Mouse (Mus musculus) ES-E14 (cell line): Measurements from ENCODE around the gene Usp15. TPM values are rescaled to one million over a fixed set of nuclear protein-coding genes. Genes with fewer than 3 reads are reported as not detected.

ENCODE experiments used
- DNase-seq: peaks from one replicate; pipeline ENCODE4 v3.0.0-alpha.2; 2013; ENCODE audit warnings: low read depth, low spot score
- H3K27ac ChIP-seq: 2 replicates; pipeline ENCODE4 v1.5.1; 2012; ENCODE audit warnings: low read depth, mild to moderate bottlenecking, low read length, moderate library complexity, mixed read lengths; ENCODE audit not compliant: poor library complexity, insufficient read depth, severe bottlenecking
- H3K36me3 ChIP-seq: 2 replicates; pipeline ENCODE4 v1.6.1; 2012; ENCODE audit warnings: mild to moderate bottlenecking, low read length, moderate library complexity, mixed read lengths; ENCODE audit not compliant: control insufficient read depth, poor library complexity, insufficient read depth, severe bottlenecking
- H3K4me1 ChIP-seq, 2 experiments: fragments of 150-350 bp in 1 of 2; sonication (generic) in 1 of 2; 2 replicates each; pipeline ENCODE4 v1.6.1; 2012; ENCODE audit warnings: low read length in 2 of 2, mild to moderate bottlenecking in 1 of 2, mixed read lengths in 1 of 2; ENCODE audit not compliant: control insufficient read depth in 2 of 2, insufficient read depth in 2 of 2, poor library complexity in 1 of 2
- H3K4me3 ChIP-seq, 2 experiments: fragments of 150-350 bp in 1 of 2; sonication (generic) in 1 of 2; 2 replicates each; pipeline ENCODE4 v1.5.1; 2012; ENCODE audit warnings: low read length in 2 of 2, low read depth in 1 of 2, mild to moderate bottlenecking in 1 of 2, mixed read lengths in 1 of 2; ENCODE audit not compliant: insufficient read depth in 1 of 2, poor library complexity in 1 of 2, severe bottlenecking in 1 of 2
- H3K9ac ChIP-seq: 2 replicates; pipeline ENCODE4 v1.6.1; 2012; ENCODE audit warnings: low read depth, mild to moderate bottlenecking, low read length, mixed read lengths; ENCODE audit not compliant: poor library complexity, insufficient read depth, severe bottlenecking
- H3K9me3 ChIP-seq: fragments of 150-350 bp; sonication (generic); 2 replicates; pipeline ENCODE4 v1.6.1; 2012; ENCODE audit warnings: low read depth, mild to moderate bottlenecking, low read length; ENCODE audit not compliant: control insufficient read depth, insufficient read depth
- CHD2 ChIP-seq: IDR thresholded peaks from 2 replicates; pipeline ENCODE4 v1.6.1; 2014; ENCODE audit warnings: mild to moderate bottlenecking, low read depth, low read length, inconsistent platforms
- HCFC1 ChIP-seq: IDR thresholded peaks from 2 replicates; pipeline ENCODE4 v1.6.1; 2012; ENCODE audit warnings: low read length, inconsistent platforms, borderline replicate concordance; ENCODE audit not compliant: insufficient read depth
- MAFK ChIP-seq: IDR thresholded peaks from 2 replicates; pipeline ENCODE4 v1.6.1; 2014; ENCODE audit warnings: mild to moderate bottlenecking, low read depth, low read length, inconsistent platforms; ENCODE audit not compliant: insufficient read depth
- ZC3H11A ChIP-seq: IDR thresholded peaks from 2 replicates; pipeline ENCODE4 v1.6.1; 2012; ENCODE audit warnings: low read depth, mild to moderate bottlenecking, inconsistent platforms, low read length, borderline replicate concordance
- ZNF384 ChIP-seq: IDR thresholded peaks from 2 replicates; pipeline ENCODE4 v1.6.1; 2012; ENCODE audit warnings: low read depth, low read length, inconsistent platforms
- in situ Hi-C, 2 experiments: fragments of 600-800 bp; cut with MboI; formaldehyde crosslinking; loops; one replicate each; pipeline ENCODE4 v1.15.1; 2025; ENCODE audit warnings: low sequenced_read_pairs in 2 of 2, inconsistent platforms in 1 of 2; ENCODE audit not compliant: unreplicated experiment in 2 of 2
- total RNA-seq: library from RNA; depleted of rRNA; stranded (reverse); fragments of 300-350 nt; gene quantifications from 2 replicates; pipeline ENCODE4 v1.2.3, GENCODE M21; 2012

Gene Usp15
- total RNA-seq, 1 experiment, result 97.6 TPM

DNA sequence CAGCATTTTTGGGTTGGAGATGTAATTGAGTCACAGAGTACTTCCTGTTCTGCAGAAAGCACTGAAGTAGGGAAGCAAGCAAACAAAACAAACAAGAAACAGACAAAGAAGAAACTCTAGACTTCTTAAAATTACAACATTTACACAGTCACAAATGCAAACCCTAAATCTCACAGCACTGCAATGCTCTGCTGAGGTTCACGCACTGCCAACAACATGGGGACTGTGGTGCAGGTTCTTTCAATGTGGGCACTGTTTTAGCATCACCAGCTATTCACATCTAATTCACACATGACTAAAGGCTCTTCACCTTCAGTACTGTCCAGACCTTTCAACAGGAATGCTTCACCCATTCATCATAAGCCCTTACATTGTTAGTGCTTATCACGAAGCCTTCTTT lies 133.8 kb downstream of the Usp15 start:
- Histone ChIP-seq H3K4me1 (no peaks in the 10 kb centered on the region), H3K9ac (no peak overlapping the region), H3K36me3 (no peaks in the 10 kb centered on the region), H3K9me3 (no peaks in the 10 kb centered on the region), H3K4me3 (no peak overlapping the region), H3K27ac (no peak overlapping the region)
- TF ChIP-seq MAFK, result no peak
- TF ChIP-seq ZC3H11A, result no peak
- TF ChIP-seq HCFC1, result no peak
- in situ Hi-C loops, result no loop called here
- DNase-seq, result no peak

DNA sequence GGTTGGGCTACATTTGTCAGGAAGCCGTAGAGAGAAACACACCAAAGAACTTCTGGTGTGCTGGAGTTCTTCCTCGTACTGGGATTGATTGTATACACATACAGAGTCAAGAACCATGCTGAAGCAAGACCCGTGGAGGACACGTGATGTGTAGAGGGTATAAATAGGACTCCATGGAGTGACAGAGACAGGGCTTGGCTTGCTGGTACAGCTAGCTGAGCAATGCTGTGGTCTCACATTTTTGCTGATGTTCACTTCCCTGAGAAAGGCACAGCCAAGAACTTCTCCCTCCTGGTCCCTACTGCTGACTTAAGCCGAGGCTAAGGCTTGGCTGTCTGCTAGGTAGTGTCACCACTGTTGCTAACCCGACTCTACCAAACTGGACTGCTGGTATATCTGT lies 136.0 kb downstream of the Usp15 start:
- no peak overlapping the region for H3K4me3 ChIP-seq
- DNase-seq, result no peak
- TF ChIP-seq ZNF384 (no peak), CHD2 (no peak), HCFC1 (no peak), MAFK (no peak), ZC3H11A (no peak)
- in situ Hi-C loops, result no loop called here
- no peaks in the 10 kb centered on the region for H3K36me3 ChIP-seq
- no peak overlapping the region for H3K27ac ChIP-seq
- no peak overlapping the region for H3K9ac ChIP-seq
- H3K4me1 ChIP-seq, result no peaks in the 10 kb centered on the region
- H3K9me3 ChIP-seq, result no peaks in the 10 kb centered on the region

DNA sequence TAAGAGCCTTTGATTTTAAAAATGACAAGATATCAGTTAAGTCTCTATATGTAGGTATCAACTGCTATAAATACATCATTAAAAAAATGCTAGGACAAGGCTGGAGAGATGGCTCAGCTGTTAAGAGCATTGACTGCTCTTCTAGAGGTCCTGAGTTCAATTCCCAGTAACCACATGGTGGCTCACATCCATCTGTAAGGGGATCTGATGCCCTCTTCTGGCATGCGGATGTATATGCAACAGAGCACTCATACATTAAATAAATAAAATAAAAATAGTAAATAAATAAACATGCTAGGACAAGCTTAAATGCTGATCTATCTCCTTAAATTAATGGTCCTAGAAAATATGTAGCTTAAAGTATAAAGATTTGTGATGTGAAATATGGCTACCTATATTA lies 139.7 kb downstream of the Usp15 start:
- no peak overlapping the region for H3K27ac ChIP-seq
- no peak overlapping the region for H3K4me3 ChIP-seq
- no peaks in the 10 kb centered on the region for H3K4me1 ChIP-seq
- no peak for TF ChIP-seq HCFC1
- TF ChIP-seq CHD2, result no peak
- no peak for TF ChIP-seq MAFK
- TF ChIP-seq ZNF384, result no peak
- no peak for TF ChIP-seq ZC3H11A
- no peaks in the 10 kb centered on the region for H3K36me3 ChIP-seq
- DNase-seq, result no peak
- no peaks in the 10 kb centered on the region for H3K9me3 ChIP-seq
- in situ Hi-C loops, result no loop called here
- no peak overlapping the region for H3K9ac ChIP-seq

DNA sequence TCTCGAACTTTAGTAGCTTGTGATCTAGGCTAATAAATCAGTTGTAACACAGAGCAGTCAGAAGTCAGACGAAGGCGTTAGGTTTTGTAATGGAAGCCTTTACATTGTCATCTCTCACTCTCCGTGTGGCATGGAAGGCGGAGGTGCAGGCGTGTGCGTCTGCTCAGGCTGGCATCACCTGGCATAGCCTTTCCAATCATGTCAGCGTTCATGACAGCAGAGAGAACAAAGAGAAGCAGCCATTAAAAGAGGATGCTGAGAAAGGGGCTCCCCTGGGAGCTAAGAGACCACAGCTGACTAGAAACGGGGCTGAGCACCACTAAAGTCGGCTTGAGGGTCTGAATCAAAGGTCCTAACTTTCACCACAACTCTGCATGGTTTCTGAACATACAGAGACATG lies 140.3 kb downstream of the Usp15 start:
- H3K4me1 ChIP-seq, result no peaks in the 10 kb centered on the region
- TF ChIP-seq CHD2, result no peak
- no peak for TF ChIP-seq HCFC1
- TF ChIP-seq ZC3H11A, result no peak
- no peak for TF ChIP-seq ZNF384
- TF ChIP-seq MAFK, result no peak
- H3K36me3 ChIP-seq, result no peaks in the 10 kb centered on the region
- no peak overlapping the region for H3K4me3 ChIP-seq
- DNase-seq, result no peak
- in situ Hi-C loops, result no loop called here
- no peak overlapping the region for H3K27ac ChIP-seq
- no peak overlapping the region for H3K9ac ChIP-seq
- H3K9me3 ChIP-seq, result no peaks in the 10 kb centered on the region
